Mouse (Mus musculus): ENCODE data around the gene Spg20. TPM values are rescaled to one million over a fixed set of nuclear protein-coding genes. Genes with fewer than 3 reads are reported as not detected.

Spg20 gene
- polyA plus RNA-seq, 1 experiment = 36.0 TPM

DNA sequence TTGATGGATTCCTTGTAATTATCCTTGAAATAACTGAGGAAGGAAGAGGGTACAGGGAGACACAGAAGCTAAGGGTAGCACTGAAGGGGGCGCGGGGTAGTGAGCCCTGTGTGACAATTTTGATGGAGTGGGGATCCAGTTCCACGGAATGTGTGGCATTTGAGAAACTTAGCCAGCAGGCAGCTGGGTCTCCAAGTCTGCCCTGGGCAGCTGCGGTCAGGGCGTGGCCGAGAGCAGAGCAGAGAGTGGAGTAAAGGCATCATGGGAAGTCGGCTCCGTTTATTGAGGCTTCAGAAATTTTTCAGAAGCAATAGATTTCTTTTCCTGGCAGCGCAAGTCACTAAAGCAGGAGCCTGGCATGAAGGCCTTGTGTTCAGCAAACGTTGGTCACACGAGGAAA, 12.9 kb upstream of the Spg20 start:
- H3K27me3 ChIP-seq (ENCODE audit: control insufficient read depth, insufficient read depth, low read length) = no peaks in the 10 kb centered on the region; the same call in 1 of the 2 replicates
- WGBS = 60% methylated on average over 11 of the region's 11 CpGs
- peaks cover 2% of the 10 kb centered on the region for H3K4me1 ChIP-seq (ENCODE audit: control insufficient read depth, insufficient read depth, low read length)
- TF ChIP-seq CTCF (IDR thresholded peaks at IDR 0.05; ENCODE audit: borderline replicate concordance, insufficient read depth, low read depth, low read length) (no peak), POLR2A (IDR thresholded peaks at IDR 0.05; ENCODE audit: borderline replicate concordance, insufficient read depth, low read length) (no peak)
- DNase-seq = no peak
- no peak overlapping the region for H3K27ac ChIP-seq (ENCODE audit: insufficient read depth, low read length)
- H3K4me3 ChIP-seq (replicated peaks; ENCODE audit: insufficient read depth, low read depth, low read length) = no peak overlapping the region

DNA sequence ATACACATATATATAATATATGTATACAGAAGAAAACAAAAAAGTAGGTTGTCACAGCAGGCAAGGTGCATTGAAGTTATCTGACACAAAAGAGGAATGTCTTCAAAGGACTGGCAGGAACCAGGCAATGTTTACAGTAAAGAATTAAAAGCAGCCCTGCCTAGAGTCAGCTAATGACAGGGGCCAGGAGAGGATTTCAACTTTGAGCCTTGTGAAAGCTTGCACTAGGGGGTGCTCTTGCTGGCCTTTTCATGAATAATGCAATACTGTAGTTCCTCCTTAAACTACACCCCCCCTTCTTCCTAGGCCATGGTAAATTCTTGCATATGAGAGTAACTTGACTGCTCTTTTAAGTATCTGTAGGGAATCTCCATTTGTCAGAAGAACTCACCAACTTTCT, 10.8 kb upstream of the Spg20 start:
- Histone ChIP-seq H3K27ac (ENCODE audit: insufficient read depth, low read length) (no peak overlapping the region), H3K4me1 (ENCODE audit: control insufficient read depth, insufficient read depth, low read length) (peaks cover 2% of the 10 kb centered on the region), H3K4me3 (replicated peaks; ENCODE audit: insufficient read depth, low read depth, low read length) (no peak overlapping the region), H3K27me3 (ENCODE audit: control insufficient read depth, insufficient read depth, low read length) (no peaks in the 10 kb centered on the region; the same call in 1 of the 2 replicates)
- no peak for DNase-seq
- TF ChIP-seq CTCF (IDR thresholded peaks at IDR 0.05; ENCODE audit: borderline replicate concordance, insufficient read depth, low read depth, low read length) = no peak
- TF ChIP-seq POLR2A (IDR thresholded peaks at IDR 0.05; ENCODE audit: borderline replicate concordance, insufficient read depth, low read length) = no peak

- 85% methylated on average over 14 of the region's 14 CpGs for WGBS
- no peak for DNase-seq
- H3K27me3 ChIP-seq (ENCODE audit: control insufficient read depth, insufficient read depth, low read length) = no peaks in the 10 kb centered on the region; the same call in 1 of the 2 replicates
- TF ChIP-seq CTCF (IDR thresholded peaks at IDR 0.05; ENCODE audit: borderline replicate concordance, insufficient read depth, low read depth, low read length) (no peak), POLR2A (IDR thresholded peaks at IDR 0.05; ENCODE audit: borderline replicate concordance, insufficient read depth, low read length) (no peak)
- no peaks in the 10 kb centered on the region for H3K4me1 ChIP-seq (ENCODE audit: control insufficient read depth, insufficient read depth, low read length)
- H3K27ac ChIP-seq (ENCODE audit: insufficient read depth, low read length) = no peak overlapping the region
- no peak overlapping the region for H3K4me3 ChIP-seq (replicated peaks; ENCODE audit: insufficient read depth, low read depth, low read length)
Observed at GRCm38 (mm10) chr3:55105372-55106023, 6.4 kb upstream of the Spg20 start.

GRCm38 (mm10) chr3:55106051-55106450, 5.9 kb upstream of the Spg20 start:
- no peaks in the 10 kb centered on the region; the same call in 1 of the 2 replicates for H3K27me3 ChIP-seq (ENCODE audit: control insufficient read depth, insufficient read depth, low read length)
- no peaks in the 10 kb centered on the region for H3K4me1 ChIP-seq (ENCODE audit: control insufficient read depth, insufficient read depth, low read length)
- TF ChIP-seq POLR2A (IDR thresholded peaks at IDR 0.05; ENCODE audit: borderline replicate concordance, insufficient read depth, low read length) (no peak), CTCF (IDR thresholded peaks at IDR 0.05; ENCODE audit: borderline replicate concordance, insufficient read depth, low read depth, low read length) (no peak)
- 80% methylated on average over 17 of the region's 17 CpGs for WGBS
- no peak for DNase-seq
- H3K27ac ChIP-seq (ENCODE audit: insufficient read depth, low read length) = no peak overlapping the region
- H3K4me3 ChIP-seq (replicated peaks; ENCODE audit: insufficient read depth, low read depth, low read length) = no peak overlapping the region

GRCm38 (mm10) chr3:55109097-55109496, 2.8 kb upstream of the Spg20 start:
- no peak for DNase-seq
- no peak overlapping the region for H3K4me3 ChIP-seq (replicated peaks; ENCODE audit: insufficient read depth, low read depth, low read length)
- no peaks in the 10 kb centered on the region; the same call in 1 of the 2 replicates for H3K4me1 ChIP-seq (ENCODE audit: control insufficient read depth, insufficient read depth, low read length)
- TF ChIP-seq POLR2A (IDR thresholded peaks at IDR 0.05; ENCODE audit: borderline replicate concordance, insufficient read depth, low read length) = no peak
- no peak for TF ChIP-seq CTCF (IDR thresholded peaks at IDR 0.05; ENCODE audit: borderline replicate concordance, insufficient read depth, low read depth, low read length)
- no peaks in the 10 kb centered on the region for H3K27me3 ChIP-seq (ENCODE audit: control insufficient read depth, insufficient read depth, low read length)
- 88% methylated on average over 4 of the region's 4 CpGs for WGBS
- no peak overlapping the region for H3K27ac ChIP-seq (ENCODE audit: insufficient read depth, low read length)

GRCm38 (mm10) chr3:55112710-55113415, 955 bp downstream of the Spg20 start:
- Histone ChIP-seq H3K27me3 (ENCODE audit: control insufficient read depth, insufficient read depth, low read length) (no peaks in the 10 kb centered on the region), H3K27ac (ENCODE audit: insufficient read depth, low read length) (peak overlapping the region; percentile 73), H3K4me3 (replicated peaks; ENCODE audit: insufficient read depth, low read depth, low read length) (peak overlapping the region; percentile 70), H3K4me1 (ENCODE audit: control insufficient read depth, insufficient read depth, low read length) (no peaks in the 10 kb centered on the region; the same call in 1 of the 2 replicates)
- DNase-seq = no peak
- TF ChIP-seq CTCF (IDR thresholded peaks at IDR 0.05; ENCODE audit: borderline replicate concordance, insufficient read depth, low read depth, low read length) = no peak
- TF ChIP-seq POLR2A (IDR thresholded peaks at IDR 0.05; ENCODE audit: borderline replicate concordance, insufficient read depth, low read length) = no peak
- WGBS = 32% methylated on average over 16 of the region's 16 CpGs

- Histone ChIP-seq H3K27me3 (ENCODE audit: control insufficient read depth, insufficient read depth, low read length) (no peaks in the 10 kb centered on the region), H3K4me1 (ENCODE audit: control insufficient read depth, insufficient read depth, low read length) (no peaks in the 10 kb centered on the region; the same call in 1 of the 2 replicates), H3K4me3 (replicated peaks; ENCODE audit: insufficient read depth, low read depth, low read length) (no peak overlapping the region), H3K27ac (ENCODE audit: insufficient read depth, low read length) (no peak overlapping the region)
- TF ChIP-seq POLR2A (IDR thresholded peaks at IDR 0.05; ENCODE audit: borderline replicate concordance, insufficient read depth, low read length) (no peak), CTCF (IDR thresholded peaks at IDR 0.05; ENCODE audit: borderline replicate concordance, insufficient read depth, low read depth, low read length) (no peak)
- peak in 1 of 2 experiments; percentile 36 for DNase-seq
- 51% methylated on average over 7 of the region's 7 CpGs for WGBS
Observed at GRCm38 (mm10) chr3:55114313-55115065, 2.6 kb downstream of the Spg20 start.

All from cerebellum, adult 2 months (tissue).